Mouse (Mus musculus) heart, embryonic 14.5 days (tissue): ENCODE measurements at regions not wholly inside any gene's neighbourhood (a gene's known extent, or its start where the extent isn't known, plus 50 kb on each side); places are given as distances from the start of the nearest gene placed in this dataset.

Experiments
- ATAC-seq: fragments of 200-750 bp; cut with Nextera tagmentation; 2 replicates; pipeline ENCODE4 v1.8.0; 2017; ENCODE audit warnings: low read depth, moderate TSS enrichment; ENCODE audit not compliant: insufficient number of reproducible peaks, insufficient read depth, low FRiP score
- H3K27ac ChIP-seq, 2 experiments: fragments of 200-500 bp in 1 of 2; fragments of 300-500 bp in 1 of 2; sonication (generic) in 1 of 2; replicated peaks in 1 of 2; 2 replicates each; pipeline ENCODE4 v1.5.1; 2012 to 2014; ENCODE audit warnings: low read depth in 2 of 2, low read length in 2 of 2, control low read depth in 1 of 2, mild to moderate bottlenecking in 1 of 2, mixed read lengths in 1 of 2; ENCODE audit not compliant: control insufficient read depth in 1 of 2, insufficient read depth in 1 of 2
- H3K27me3 ChIP-seq: fragments of 300-500 bp; sonication (generic); 2 replicates; pipeline ENCODE4 v1.6.1; 2014; ENCODE audit warnings: mild to moderate bottlenecking, low read length, control low read depth; ENCODE audit not compliant: control insufficient read depth, insufficient read depth
- H3K36me3 ChIP-seq: fragments of 300-500 bp; sonication (generic); 2 replicates; pipeline ENCODE4 v1.6.1; 2014; ENCODE audit warnings: mild to moderate bottlenecking, control low read depth, low read length, mixed read lengths; ENCODE audit not compliant: control insufficient read depth, insufficient read depth
- H3K4me1 ChIP-seq, 2 experiments: fragments of 200-500 bp in 1 of 2; fragments of 300-500 bp in 1 of 2; sonication (generic) in 1 of 2; 2 replicates each; pipeline ENCODE4 v1.6.1; 2012 to 2014; ENCODE audit warnings: low read length in 2 of 2, control low read depth in 1 of 2, mixed read lengths in 1 of 2; ENCODE audit not compliant: control insufficient read depth in 2 of 2, insufficient read depth in 2 of 2
- H3K4me2 ChIP-seq: fragments of 300-500 bp; sonication (generic); 2 replicates; pipeline ENCODE4 v1.6.1; 2014; ENCODE audit warnings: mild to moderate bottlenecking, low read length
- H3K4me3 ChIP-seq, 2 experiments: fragments of 200-500 bp in 1 of 2; fragments of 300-500 bp in 1 of 2; sonication (generic) in 1 of 2; 2 replicates each; pipeline ENCODE4 v1.5.1; 2012 to 2014; ENCODE audit warnings: low read length in 2 of 2, mild to moderate bottlenecking in 2 of 2, control low read depth in 1 of 2, low read depth in 1 of 2, moderate library complexity in 1 of 2; ENCODE audit not compliant: control insufficient read depth in 1 of 2, insufficient read depth in 1 of 2
- H3K9ac ChIP-seq: fragments of 300-500 bp; sonication (generic); 2 replicates; pipeline ENCODE4 v1.6.1; 2014; ENCODE audit warnings: mild to moderate bottlenecking, low read length
- H3K9me3 ChIP-seq: fragments of 300-500 bp; sonication (generic); 2 replicates; pipeline ENCODE4 v1.6.1; 2016; ENCODE audit warnings: low read length, control low read depth; ENCODE audit not compliant: control insufficient read depth
- WGBS: fragments of 180-500 bp; shearing (Covaris S2); extraction: QIAGEN DNeasy Blood & Tissue Kit; methylation state at CpG from one replicate; pipeline ENCODE4 v1.1.7; 2014; 5-methylcytosine and 5-hydroxymethylcytosine counted together

DNA sequence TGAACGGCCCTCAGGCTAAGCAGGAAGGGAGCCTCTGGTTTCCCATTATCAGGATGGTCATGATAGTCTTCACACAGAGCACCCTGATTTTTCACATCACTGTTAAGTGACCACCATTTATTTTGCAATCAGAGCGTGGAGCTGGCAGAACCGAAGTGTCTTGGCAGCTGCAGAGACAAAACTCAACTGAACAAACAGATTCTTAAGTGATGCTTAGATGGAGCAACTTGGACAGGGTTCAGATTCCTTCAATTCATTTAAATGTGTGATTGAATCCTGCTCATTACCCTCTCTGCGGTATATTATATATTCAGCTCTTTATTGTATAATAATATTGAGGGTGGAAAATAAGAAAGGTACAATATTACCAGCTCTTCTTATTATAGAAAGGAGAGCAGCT lies 101.7 kb upstream of the Tank start:
- ATAC-seq: no peak
- Histone ChIP-seq H3K9me3 (no peaks in the 10 kb centered on the region), H3K4me3 (no peak overlapping the region), H3K9ac (no peak overlapping the region), H3K36me3 (no peaks in the 10 kb centered on the region), H3K4me2 (no peak overlapping the region), H3K27ac (no peak overlapping the region), H3K27me3 (no peaks in the 10 kb centered on the region), H3K4me1 (no peaks in the 10 kb centered on the region)
- 85% methylated on average over 4 of the region's 4 CpGs for WGBS

- H3K9ac ChIP-seq: no peak overlapping the region
- ATAC-seq: no peak
- H3K9me3 ChIP-seq: no peaks in the 10 kb centered on the region
- H3K4me3 ChIP-seq: no peak overlapping the region
- no peaks in the 10 kb centered on the region for H3K27me3 ChIP-seq
- no peak overlapping the region for H3K27ac ChIP-seq
- 69% methylated on average over 10 of the region's 10 CpGs for WGBS
- H3K4me1 ChIP-seq: no peaks in the 10 kb centered on the region
- no peak overlapping the region for H3K4me2 ChIP-seq
- H3K36me3 ChIP-seq: no peaks in the 10 kb centered on the region
Observed at GRCm38 (mm10) chr2:61474626-61475025, 103.8 kb upstream of the Tank start.

DNA sequence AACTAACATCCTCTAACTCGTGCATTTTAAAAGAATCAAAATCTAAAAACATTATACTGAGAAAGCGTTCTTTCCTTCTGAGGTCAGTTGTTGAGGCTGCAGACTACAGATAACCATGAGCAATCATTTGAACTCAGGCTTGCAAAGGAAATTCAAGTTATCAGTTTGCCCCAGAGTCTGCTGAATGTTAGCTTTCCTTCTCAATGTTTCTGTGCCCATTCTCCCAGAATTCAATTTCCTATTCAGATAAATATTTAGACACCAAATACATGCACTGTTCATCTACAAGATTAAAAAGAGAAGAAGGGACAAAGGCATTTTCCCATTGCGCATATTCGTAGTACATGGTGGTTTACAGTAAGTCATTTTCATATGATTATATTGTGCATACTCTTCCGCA lies 107.9 kb upstream of the Tank start:
- Histone ChIP-seq H3K27me3 (no peaks in the 10 kb centered on the region), H3K27ac (no peak overlapping the region), H3K36me3 (no peaks in the 10 kb centered on the region), H3K4me1 (no peaks in the 10 kb centered on the region), H3K4me3 (no peak overlapping the region), H3K9ac (no peak overlapping the region), H3K9me3 (no peaks in the 10 kb centered on the region), H3K4me2 (no peak overlapping the region)
- WGBS: 71% methylated on average over 5 of the region's 5 CpGs
- no peak; the same call in 1 of the 2 replicates for ATAC-seq

- Histone ChIP-seq H3K4me2 (no peak overlapping the region), H3K27ac (no peak overlapping the region), H3K27me3 (no peaks in the 10 kb centered on the region), H3K9ac (no peak overlapping the region), H3K4me3 (no peak overlapping the region), H3K4me1 (peaks cover 0 to 3% of the 10 kb centered on the region in 2 experiments; a peak in 2 of 4 replicates), H3K36me3 (no peaks in the 10 kb centered on the region), H3K9me3 (no peaks in the 10 kb centered on the region)
- ATAC-seq: no peak
Observed at GRCm38 (mm10) chr2:61470064-61470463, 108.3 kb upstream of the Tank start.

DNA sequence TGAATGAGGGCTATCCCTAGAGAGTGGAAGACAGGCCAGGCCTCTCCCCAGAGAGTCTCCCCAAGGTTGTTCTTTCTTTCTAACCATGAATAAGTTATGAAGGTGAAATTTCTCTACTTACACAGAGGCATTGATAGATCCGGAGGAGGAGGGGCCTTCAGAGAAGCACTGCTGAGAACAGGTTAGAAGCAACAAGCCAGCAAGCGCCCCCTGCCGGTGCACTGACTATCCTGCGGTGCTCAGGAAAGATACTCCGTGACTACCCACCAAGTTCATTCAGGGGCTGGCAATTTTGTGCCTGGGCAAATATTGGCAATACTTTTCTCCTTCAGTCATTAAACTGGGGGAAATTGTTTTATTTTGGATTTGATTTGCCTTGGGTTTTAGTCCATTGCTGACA lies 122.5 kb upstream of the Tank start:
- no peak overlapping the region for H3K4me2 ChIP-seq
- no peak overlapping the region for H3K27ac ChIP-seq

DNA sequence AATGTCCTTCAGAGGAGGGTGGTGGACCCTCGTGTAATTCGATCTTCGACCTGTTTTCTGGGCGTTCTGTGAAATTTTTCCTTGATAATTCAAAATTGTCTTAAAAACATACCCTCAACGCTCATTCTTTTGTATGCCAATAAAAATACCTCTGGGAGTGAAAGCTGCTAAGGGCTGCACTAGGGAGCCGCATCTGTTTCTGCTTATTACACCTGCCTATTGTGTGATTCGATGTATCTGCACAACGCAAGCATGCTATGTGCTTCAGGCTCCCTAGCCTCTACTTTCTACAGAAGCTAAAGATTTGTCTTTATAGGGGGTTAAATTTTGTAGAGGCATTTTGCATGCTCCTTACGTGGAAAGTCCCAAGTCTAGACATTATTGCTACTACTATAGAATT lies 123.7 kb upstream of the Tank start:
- no peaks in the 10 kb centered on the region for H3K9me3 ChIP-seq
- peak overlapping the region; percentile 82; the same call in 1 of the 2 replicates for H3K4me2 ChIP-seq
- no peak overlapping the region for H3K27ac ChIP-seq
- 34% methylated on average over 9 of the region's 9 CpGs for WGBS
- H3K27me3 ChIP-seq: no peaks in the 10 kb centered on the region
- no peaks in the 10 kb centered on the region for H3K36me3 ChIP-seq
- no peak overlapping the region for H3K9ac ChIP-seq
- 0 out of 4 replicates have a peak overlapping the region, but pooled peaks of 1 of the 2 experiments have one; percentile 46 for H3K4me3 ChIP-seq
- peaks cover 0 to 11% of the 10 kb centered on the region in 2 experiments; a peak in 1 of 4 replicates for H3K4me1 ChIP-seq
- no peak for ATAC-seq

More for the DNA sequence above, 122.5 kb upstream of the Tank start:
- H3K27me3 ChIP-seq: no peaks in the 10 kb centered on the region
- 22% methylated on average over 5 of the region's 5 CpGs for WGBS
- H3K4me3 ChIP-seq: no peak overlapping the region
- no peak overlapping the region for H3K9ac ChIP-seq
- peaks cover 0 to 11% of the 10 kb centered on the region in 2 experiments; a peak in 1 of 4 replicates for H3K4me1 ChIP-seq
- H3K9me3 ChIP-seq: no peaks in the 10 kb centered on the region
- no peaks in the 10 kb centered on the region for H3K36me3 ChIP-seq
- no peak for ATAC-seq

GRCm38 (mm10) chr2:61454311-61454728 lies 124.1 kb upstream of the Tank start:
- peak; percentile 48; the same call in 1 of the 2 replicates for ATAC-seq
- no peaks in the 10 kb centered on the region for H3K27me3 ChIP-seq

More at GRCm38 (mm10) chr2:61454311-61454728, 124.1 kb upstream of the Tank start:
- Histone ChIP-seq H3K36me3 (no peaks in the 10 kb centered on the region), H3K4me1 (peaks cover 0 to 11% of the 10 kb centered on the region in 2 experiments; a peak in 1 of 4 replicates), H3K27ac (peak overlapping the region; percentile 86 to 91), H3K9me3 (no peaks in the 10 kb centered on the region), H3K9ac (peak overlapping the region; percentile 69), H3K4me2 (peak overlapping the region; percentile 82), H3K4me3 (peak overlapping the region; percentile 46 to 47)
- 4% methylated on average over 12 of the region's 12 CpGs for WGBS
